Mouse (Mus musculus): Measurements from ENCODE around the gene Ogg1.
"Not testable (repeated sequence)": the region's sequence is repeated elsewhere in the genome, so short reads cannot be mapped to it uniquely, and the experiment has no call there.

Ogg1 gene

DNA sequence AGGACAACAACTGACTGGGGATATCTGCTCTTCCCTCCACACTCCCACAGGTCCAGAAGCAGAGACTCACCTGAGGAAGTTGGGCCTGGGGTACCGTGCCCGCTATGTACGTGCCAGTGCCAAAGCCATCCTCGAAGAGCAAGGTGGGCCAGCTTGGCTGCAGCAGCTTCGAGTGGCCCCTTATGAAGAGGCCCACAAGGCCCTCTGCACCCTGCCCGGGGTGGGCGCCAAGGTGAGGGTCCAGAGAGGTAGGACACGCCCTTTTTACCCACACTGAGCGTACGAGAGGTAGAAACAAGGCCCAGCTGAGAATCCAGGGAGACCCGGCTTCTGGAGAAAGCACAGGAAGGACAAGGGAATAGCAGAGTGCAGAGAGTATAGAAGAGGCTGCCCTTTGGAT is 4.9 kb downstream of the Ogg1 start:
- no peak for DNase-seq (ENCODE audit: low read depth, low spot score)

DNA sequence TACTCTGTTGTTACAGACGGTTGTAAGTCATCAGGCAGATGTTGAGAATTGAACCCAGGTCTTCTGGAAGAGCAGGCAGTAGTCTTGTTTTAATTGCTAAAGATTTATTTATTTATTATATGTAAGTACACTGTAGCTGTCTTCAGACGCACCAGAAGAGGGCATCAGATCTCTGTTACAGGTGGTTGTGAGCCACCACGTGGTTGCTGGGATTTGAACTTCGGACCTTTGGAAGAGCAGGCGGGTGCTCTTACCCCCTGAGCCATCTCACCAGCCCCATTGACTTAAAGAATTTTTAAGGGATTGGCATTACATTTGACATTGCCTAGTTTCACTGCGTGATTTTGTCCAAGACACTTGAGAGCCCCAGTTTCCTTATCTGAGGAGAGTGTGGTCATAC is 6.0 kb downstream of the Ogg1 start:
- not testable (repeated sequence) for DNase-seq (ENCODE audit: low read depth, low spot score)

DNA sequence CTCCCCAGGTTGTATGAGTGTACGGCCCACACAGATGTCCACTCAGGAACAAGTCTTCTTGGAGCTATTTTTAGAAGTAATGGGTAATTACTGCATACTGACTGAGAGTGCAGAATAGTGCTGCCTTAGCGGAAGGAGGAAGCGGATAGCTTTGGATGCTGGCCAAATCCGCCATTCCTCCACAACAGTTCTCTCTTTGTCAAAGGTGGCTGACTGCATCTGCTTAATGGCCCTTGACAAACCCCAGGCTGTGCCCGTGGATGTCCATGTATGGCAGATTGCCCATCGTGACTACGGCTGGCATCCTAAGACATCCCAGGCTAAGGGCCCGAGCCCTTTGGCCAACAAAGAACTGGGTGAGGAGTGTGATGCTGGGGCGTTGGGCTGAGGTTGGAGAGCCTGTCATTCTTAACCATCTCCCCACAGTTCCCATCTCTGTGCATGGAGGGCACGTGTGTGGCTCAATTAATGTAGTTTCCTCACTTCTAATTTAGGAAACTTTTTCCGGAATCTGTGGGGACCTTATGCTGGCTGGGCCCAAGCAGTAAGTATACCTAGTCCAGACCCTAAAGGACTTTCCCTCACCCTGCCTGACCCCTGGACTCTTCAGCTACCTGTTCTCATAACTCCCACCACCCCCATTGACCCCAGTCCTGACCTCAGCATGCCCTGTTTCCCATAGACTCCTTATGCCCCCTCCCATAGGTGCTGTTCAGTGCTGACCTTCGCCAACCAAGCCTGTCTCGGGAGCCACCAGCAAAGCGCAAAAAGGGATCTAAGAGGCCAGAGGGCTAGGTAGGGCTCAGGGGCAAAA is 6.6 kb downstream of the Ogg1 start:
- no peak for DNase-seq (ENCODE audit: low read depth, low spot score)

DNA sequence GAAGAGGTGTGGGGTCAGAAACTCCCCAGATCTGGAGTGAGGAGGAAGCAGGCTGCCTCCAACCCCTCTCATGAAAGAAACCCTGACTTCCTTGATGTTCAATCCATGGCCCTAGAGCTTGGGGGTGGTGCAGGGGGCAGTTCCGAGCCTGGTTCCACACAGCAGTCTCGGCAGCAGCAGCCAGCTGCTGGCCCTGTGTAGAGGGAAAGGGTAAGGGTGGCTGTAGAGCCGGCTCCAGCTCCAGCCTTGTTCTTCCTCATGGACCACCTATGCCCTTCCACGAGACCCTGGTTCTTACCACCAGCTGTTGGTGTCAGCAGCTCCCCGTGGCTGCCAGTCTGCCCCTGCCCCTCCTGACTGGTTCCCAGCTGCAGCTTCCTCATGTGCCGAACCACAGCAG is 7.4 kb downstream of the Ogg1 start:
- no peak for DNase-seq (ENCODE audit: low read depth, low spot score)

DNA sequence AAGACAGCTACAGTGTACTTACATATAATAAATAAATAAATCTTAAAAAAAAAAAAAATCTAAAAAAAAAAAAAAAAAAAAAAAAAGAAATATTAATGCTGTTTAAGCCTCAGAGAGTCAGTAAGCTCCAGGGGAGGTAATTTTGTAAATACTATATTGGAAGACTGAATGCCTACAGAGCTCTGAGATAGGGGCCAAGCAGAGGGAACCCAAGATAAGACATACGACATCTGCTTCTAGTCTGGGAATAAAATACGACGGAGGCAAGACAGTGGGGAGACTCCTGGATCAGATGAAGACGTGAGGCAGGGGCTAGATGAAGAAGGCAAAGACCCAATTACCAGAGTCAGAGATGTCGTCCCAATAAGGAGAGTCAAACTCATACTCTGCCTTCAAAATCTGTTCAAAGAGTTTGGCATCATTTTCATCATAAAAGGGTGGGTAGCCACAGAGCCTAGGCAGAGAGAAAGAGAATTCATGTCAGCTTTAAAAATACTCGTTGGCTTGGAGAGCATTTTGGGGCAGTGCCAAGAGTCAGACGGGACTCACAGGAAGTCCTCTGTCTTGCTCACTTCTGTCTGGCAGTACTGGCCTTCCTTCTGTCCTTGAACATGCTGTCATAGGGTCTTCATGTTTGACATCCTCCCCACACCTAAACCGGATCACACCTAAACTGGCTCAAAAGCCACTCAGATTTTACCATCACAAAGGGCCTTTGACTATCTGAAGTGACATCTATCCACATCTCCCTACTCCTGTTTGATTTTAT is 10.3 kb downstream of the Ogg1 start:
- no peak for DNase-seq (ENCODE audit: low read depth, low spot score)

DNA sequence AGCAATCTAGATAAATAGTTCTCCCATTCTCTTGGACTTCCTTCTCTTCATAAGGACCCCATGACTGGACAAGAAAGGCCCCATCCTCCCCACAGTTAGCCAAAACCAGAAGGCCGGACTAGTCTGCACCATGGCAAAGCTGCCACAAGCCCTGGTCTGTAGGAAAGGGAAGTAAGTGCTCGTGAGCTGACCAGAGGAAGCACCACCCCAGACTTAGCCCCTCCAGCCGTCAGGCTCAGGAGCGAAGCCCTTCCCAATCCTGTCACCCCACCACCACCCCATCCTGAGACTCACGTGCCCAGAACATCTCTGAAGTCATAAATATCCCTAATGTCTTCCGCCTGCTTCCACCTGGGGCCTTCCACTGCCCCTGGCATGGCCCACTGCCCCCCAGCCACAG is 14.8 kb downstream of the Ogg1 start:
- no peak for DNase-seq (ENCODE audit: low read depth, low spot score)

DNA sequence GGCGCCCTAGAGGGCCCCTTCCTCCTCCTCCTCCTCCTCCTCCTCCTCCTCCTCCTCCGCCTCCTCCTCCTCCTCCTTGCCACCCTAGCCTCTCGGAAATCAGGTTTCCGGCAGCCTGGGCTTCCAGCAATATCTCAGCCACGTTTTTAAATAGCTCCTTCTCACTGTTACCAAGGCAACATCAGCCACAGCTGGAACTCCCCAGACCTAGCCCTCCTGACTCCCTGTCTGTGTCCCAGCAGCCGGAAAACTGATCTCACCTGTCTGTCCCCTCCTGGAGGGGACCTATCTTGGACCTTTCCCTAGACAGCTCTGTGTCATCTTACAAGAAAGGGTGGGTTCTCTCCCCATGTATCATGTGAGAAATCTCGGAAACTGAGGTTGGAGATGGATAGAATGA is 15.5 kb downstream of the Ogg1 start:
- no peak for DNase-seq (ENCODE audit: low read depth, low spot score)

DNA sequence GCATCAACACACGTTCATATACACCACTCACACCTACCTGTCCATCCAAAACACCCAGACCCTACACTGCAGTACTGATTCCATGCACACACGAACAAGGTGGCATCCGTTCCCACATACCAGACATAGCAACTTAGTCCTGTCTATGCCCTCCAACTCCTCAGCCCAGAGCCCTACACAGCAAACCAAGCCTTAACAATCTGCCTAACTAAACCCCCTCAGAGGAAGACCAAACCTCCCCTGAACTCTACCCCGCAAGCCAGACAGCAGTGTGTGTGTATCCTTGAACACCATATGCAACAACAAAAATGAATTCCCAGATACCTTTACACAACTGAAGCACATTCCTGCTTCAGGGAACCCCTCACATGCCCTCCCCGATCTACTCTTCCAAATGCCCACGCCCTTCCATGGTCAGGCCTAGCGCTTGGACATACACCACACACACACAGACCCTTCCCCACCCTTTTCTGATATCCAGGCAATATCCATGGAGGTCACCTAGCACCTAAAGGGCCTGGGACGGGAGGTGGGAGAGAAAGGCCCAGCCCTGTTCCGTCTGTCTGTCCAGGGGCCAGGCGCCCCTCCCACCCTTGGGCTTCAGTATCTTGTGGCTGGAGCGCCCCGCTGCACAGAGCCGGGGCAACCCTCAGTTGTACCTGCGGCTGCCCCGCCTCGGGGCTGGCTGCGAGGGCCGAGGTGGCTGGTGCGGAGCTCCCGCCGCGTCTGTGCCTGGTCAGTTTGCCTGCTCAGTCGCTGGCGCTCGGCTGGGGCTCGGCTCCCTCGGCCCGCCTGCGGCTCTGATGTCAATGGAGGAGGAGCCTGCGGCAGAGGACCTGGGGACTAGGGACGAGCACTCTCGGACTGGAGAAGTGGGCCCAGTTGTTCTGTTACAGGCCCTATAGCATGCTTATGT is 16.7 kb downstream of the Ogg1 start, which contains the start of gene Camk1:
TSS of gene Camk1 (minus strand) at position 808 of the 916 bp plus-strand sequence.
- DNase-seq (ENCODE audit: low read depth, low spot score) = peak; percentile 61

DNA sequence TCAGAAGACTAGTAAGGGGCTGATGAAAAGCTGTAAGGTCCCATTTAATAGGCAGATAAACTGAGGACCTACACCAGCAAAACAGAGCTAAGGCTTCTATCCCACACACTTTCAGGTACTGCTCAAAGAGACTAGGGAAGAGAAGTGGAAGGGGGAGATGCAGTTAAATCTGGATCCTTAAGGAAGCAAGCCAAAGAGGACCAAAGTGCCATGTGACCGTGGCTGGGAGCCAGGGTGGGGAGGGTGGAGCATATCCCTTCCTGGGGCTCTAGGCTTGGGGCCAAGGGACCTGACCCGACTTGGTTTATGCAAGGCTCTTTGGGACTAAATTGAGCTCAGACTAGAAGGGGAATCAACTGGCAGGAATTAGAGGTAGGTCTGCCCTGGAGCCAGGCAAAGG is 17.5 kb downstream of the Ogg1 start:
- no peak for DNase-seq (ENCODE audit: low read depth, low spot score)

DNA sequence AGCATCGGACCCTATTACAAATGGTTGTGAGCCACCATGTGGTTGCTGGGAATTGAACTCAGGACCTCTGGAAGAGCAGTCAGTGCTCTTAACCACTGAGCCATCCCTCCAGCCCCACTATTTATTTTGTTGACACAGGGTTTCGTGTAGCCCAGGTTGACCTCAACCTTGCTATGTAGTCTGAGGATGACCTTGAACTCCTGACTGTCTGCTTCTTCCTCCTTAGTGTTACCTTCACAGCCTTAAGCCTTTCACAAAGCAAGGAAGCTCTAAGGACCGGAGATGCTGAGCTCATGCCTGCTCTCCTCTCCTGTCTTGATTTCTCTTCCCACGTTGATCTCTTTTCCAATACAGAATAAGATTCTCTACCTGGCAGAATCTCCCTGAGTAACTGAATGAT is 20.1 kb downstream of the Ogg1 start:
- peak; percentile 56 for DNase-seq (ENCODE audit: low read depth, low spot score)

DNA sequence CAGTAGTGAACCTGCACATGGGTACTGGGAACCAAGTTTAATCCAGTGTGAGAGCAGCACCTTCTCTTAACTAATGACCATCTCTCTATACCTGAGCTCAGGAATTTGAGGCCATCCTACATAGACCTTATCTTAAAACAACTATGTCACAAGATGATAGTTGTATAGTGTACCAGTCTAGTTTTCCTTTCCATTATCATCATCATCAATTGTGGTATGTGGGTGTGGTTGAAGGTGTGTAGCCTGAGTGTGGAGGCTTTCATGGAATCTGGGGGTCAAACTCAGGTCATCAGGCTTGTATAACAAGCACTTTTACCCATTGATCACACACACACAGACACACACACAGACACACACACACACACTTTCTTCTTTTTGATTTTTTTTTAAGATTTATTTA is 23.8 kb downstream of the Ogg1 start:
- DNase-seq (ENCODE audit: low read depth, low spot score) = peak; percentile 91

DNA sequence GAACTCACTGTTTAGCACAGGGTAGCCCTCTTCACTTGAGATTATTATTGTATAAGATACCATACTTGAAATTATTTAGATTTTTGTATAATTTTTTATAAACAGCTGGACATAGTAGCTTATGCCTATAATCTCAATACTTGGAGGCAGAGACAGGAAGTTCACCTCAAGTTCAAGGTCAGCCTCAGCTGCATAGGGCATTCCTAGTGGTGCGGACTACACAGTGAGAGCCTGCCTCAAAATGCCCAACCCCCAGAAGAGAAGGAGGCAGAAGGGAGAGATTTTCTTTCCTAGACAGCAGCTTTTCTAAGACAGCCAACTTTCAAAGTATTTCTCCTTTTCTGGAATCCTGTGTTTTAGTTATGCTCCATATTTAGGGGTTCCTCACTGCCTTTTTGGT is 24.4 kb downstream of the Ogg1 start:
- DNase-seq (ENCODE audit: low read depth, low spot score) = peak; percentile 88

DNA sequence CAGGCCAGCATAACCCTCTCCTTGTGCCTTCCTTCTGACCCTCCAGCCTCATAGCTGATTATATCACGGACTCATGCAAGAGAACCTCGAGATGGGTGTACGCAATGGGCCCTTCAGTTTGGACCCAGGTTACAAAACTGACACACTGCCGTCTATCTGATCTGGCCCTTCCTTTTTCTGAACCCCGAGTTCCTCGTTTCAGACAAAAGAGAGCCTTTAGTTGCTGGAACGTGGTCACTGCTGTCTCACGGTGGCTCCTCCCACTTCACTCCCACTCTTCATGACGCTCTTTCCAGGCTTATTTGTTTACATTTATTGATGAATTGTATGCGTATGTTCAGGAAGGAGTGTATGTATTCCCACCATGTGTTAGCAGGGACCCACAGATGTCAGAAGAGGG is 24.9 kb downstream of the Ogg1 start:
- no peak for DNase-seq (ENCODE audit: low read depth, low spot score)

DNA sequence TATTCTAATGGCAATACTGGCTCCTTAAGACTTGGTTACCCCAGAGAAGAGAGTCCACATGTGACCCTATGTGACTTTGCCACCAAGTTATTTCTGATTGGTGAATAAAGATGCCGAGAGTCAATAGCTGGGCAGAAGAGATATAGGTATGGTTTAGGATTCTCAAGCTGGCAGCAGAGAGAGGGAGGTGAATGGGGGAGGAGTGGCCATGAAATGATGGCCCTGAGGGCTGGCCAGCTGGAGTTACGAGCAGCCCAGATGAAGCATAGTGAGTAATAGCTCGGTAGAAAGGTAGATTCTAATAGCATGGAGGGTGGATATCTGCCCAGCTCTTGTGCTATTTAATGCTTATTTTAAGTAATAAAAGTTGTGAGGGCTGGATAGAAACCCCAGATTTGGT is 26.0 kb downstream of the Ogg1 start:
- DNase-seq (ENCODE audit: low read depth, low spot score) = no peak

DNA sequence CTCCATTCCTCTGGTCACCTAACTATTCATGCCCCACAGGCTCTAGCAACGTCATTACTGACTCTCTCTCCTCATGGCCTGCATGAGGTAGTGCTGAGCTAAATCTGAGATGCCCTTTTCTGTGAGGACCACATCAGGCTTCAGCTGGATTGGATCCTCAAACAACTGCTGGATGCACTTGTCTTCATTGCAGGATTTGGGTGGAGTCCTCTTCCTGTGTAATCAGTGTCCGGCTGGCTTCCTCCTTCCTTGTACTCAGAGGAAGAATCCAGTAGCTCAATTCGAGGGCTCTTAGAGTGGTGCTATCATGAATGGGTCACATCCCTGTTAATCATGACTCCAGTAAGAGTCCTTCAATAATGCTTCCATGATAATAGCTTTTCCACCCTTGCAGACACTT is 26.9 kb downstream of the Ogg1 start:
- DNase-seq (ENCODE audit: low read depth, low spot score) = no peak

DNA sequence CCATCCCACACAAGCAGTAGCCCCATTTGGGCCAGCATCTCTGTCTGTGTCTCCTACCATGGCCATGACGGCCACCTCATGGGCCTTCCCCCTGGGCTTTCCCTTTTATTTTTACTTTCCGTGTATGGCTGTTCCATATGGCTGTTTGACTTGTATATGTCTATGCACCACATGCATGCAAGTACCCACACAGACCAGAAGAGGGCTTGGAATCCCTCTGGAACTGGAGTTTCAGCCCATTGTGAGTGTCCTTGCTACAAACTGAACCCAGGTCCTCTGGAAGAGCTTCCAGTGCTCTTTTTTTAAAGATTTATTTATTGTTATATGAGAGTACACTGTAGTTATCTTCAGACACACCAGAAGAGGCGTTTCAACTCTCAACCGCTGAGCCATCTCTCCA is 34.7 kb downstream of the Ogg1 start:
- peak; percentile 76 for DNase-seq (ENCODE audit: low read depth, low spot score)

DNA sequence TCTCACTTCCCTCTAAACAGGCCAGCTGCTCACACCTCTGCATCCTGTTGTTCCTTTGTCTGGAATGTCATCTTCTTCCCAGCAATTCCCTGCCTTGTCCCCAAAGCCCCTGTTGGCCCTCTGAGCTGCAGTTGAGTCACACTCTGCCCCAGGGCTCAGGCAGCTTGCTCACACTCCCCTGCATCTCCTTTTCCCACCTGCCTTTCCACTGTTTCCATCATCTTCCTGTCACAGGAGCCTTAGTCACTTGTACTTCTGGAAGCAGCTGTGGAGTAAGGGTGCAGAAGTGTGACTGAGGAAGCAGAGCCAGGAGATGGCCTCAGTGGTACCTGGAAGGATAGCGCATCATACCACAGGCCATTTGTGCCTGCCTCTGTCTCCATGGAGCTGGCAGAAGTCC is 35.5 kb downstream of the Ogg1 start:
- no peak for DNase-seq (ENCODE audit: low read depth, low spot score)

DNA sequence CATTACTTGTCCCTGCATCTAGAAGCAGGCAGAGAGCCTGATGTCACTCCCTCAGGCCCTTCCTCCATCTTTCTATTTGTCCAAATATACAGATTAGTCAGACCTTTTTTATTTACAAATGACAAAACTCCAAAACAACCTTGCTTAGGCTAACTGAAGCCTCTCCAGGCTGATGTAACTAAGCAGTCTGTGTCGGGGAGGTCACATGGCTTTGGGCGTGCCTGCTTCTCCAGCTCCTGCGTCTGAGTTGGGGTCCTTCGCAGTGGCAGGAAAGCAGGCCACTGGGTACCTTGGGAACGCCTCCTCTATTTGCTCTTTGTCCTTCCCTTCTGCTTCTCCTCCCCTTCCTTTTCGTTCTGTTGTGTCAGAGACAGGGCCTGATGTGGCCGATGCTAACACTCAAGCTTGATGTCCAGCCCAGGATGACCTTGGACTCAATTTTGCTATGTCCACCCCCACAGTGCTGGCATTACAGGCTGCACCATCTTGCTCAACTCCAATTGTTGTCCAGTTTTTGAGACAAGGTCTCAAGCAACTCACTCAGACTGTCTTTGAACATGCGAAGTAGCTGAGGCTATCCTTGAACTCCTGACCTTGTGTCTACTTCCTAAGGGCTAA is 37.9 kb downstream of the Ogg1 start:
- no peak for DNase-seq (ENCODE audit: low read depth, low spot score)

DNA sequence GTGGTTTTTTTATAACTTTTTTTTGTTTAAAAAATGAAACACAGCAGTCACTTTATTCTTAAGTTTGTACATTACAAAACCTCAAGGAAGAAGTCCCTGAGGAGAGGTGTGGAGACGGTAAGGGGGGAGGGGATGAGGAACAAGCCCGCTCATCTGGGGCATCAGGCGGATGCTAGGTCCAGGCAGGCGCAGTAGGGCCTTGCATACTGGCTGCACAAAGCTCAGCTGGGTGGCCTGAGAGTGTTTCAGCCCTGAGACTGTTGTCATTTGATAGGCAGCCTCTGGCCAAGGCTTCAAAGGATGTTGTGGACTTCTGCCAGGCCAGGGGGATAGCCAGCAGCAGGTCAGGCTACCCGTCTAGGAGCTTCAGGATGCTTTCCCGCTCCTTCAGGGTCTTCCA is 39.9 kb downstream of the Ogg1 start:
- peak; percentile 72 for DNase-seq (ENCODE audit: low read depth, low spot score)

DNA sequence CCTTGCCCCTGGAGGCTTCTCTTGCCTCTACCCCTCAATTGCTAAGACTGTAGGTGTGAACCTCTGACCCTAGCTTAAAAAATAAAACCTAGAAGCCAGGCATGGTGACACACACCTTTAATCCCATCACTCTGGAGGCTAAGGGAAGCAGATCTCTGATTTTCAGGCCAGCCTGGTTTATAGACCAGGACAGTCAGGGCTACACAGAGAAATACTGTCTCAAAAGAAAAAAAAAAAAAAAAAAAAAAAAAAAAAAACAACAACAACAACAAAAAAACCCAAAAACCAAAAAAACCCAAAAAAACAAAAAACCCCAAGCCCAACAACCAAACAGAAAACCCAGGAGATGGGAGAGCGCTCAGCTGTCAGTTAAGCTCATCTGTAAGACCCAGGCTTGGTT is 40.8 kb downstream of the Ogg1 start:
- DNase-seq (ENCODE audit: low read depth, low spot score) = no peak

DNA sequence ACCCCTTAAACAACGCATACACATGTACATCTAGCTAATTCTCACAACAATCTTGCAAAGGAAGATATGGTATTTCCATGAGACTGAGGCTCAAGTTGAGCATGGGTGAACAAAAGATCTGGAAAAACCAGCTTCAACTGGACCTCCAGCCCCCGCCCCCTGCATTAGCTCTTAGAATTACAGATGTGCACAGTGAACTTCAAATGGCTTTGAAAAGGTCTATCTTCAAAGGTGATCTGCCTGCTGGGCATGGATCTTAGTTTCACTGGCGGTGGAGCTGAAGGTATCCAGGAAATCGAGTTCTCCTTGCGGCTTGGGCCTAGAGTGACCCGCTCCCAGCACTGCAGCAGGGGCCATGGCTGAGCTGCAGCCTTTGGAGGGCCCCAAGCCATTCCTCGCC is 41.4 kb downstream of the Ogg1 start:
- DNase-seq (ENCODE audit: low read depth, low spot score) = peak; percentile 89

DNA sequence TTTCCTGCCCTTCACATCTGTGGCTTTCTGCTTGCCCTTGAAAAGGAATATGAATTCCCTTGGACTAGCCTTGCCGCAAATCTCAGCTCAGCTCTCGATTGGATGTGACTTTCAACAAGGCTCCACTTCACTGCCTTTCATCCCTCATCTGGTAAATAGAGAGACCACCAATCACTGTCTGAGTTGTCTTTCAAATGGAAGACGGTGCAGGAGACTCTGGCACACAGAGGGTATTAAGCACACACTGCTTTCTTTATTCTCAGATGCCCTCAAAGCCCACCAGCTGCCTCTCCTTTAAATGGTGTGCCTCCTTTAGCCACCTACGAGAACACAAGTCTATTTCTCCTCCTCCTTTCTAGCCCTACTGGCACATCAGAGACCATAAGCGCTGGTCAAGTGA is 41.8 kb downstream of the Ogg1 start:
- no peak for DNase-seq (ENCODE audit: low read depth, low spot score)

Measured in R1 (cell line).